Mouse (Mus musculus) hematopoietic stem cell, adult 5-6 weeks (primary cell): ENCODE results near the gene Arid2. TPM values are rescaled to one million over a fixed set of nuclear protein-coding genes. Genes with fewer than 3 reads are reported as not detected.
"Not testable (repeated sequence)": the region's sequence is repeated elsewhere in the genome, so short reads cannot be mapped to it uniquely, and the experiment has no call there.

Source experiments
- ATAC-seq, 2 experiments: fragments of 125-278 bp in 1 of 2; replicated peaks in 1 of 2; 2 replicates each; pipeline ENCODE4 v1.8.0; 2016 to 2017; ENCODE audit warnings: inconsistent platforms in 2 of 2, mild to moderate bottlenecking in 2 of 2, moderate number of reproducible peaks in 2 of 2, low read depth in 1 of 2, moderate TSS enrichment in 1 of 2; ENCODE audit not compliant: low FRiP score in 2 of 2, poor library complexity in 2 of 2, severe bottlenecking in 2 of 2, insufficient read depth in 1 of 2, low TSS enrichment in 1 of 2
- total RNA-seq: library from RNA; stranded (forward); fragments of 172-1452, 232-1000 nt; gene quantifications from 2 replicates; pipeline ENCODE4 v1.2.3, GENCODE M21; 2017

Gene Arid2
- 51.4 and 61.5 TPM in 2 replicates for total RNA-seq

DNA sequence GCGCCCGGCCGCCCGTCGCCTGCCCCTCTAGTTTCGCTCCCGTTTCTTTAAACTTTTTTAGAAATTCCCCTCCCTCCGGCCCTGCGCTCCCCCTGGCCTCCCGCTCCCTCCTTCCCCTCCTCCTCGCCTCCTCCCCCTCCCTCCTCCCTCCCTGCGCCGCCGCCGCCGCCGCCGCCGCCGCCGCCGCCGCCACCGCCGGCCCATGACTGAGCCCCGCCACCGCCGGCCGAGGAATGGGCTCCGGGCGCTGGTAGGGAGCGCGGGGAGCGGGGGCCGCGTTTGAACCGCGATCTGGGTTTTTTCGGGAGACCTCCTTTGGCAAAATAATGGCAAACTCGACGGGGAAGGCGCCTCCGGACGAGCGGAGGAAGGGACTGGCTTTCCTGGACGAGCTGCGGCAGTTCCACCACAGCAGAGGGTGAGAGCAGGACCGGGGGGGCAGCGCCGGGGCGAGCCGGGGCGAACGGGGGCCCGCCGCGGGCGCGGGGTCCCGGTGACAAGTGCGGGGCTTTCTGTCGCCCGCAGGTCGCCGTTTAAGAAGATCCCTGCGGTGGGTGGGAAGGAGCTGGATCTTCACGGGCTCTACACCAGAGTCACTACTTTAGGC is at the start of gene Arid2:
TSS of gene Arid2 (plus strand) at position 150 of the 607 bp plus-strand sequence.
- no peak for ATAC-seq

DNA sequence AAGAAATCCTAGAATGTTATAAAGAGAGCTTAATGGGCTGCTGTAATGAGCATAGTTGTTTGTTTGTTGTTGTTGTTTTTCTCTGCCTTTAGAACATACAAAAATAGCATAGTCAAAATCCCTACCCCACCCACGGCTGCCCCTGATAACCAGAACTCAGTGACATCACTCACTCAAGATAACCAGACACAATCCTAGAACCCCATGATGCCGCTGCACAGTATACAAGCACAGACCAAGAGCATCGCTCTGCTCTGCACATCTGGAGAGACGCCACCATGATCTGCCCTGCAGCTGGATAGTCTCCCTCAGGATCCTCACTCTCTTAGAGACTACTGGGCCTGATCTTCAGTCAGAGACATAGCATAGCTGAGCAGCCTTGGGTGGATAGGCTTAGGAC is 49.2 kb upstream of the Arid2 start:
- no peak for ATAC-seq

DNA sequence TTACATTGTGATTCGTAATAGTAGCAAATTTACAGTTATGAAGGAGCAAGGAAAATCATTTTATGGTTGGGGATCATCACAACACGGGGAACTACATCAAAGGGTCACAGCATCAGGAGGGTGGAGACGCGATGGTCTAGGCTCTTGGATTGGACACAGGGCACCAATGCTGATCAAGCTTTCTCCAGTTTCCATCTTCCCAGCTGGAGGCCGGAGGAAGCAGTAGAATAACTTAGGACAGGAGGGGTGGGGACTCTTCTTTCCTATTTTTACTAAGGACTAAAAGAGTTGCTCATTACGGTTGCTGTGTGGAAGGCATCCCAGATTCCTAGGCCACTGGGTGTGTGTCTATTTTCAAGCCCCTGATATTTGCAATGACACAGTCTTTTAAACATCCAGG is 43.1 kb upstream of the Arid2 start:
- ATAC-seq: no peak

DNA sequence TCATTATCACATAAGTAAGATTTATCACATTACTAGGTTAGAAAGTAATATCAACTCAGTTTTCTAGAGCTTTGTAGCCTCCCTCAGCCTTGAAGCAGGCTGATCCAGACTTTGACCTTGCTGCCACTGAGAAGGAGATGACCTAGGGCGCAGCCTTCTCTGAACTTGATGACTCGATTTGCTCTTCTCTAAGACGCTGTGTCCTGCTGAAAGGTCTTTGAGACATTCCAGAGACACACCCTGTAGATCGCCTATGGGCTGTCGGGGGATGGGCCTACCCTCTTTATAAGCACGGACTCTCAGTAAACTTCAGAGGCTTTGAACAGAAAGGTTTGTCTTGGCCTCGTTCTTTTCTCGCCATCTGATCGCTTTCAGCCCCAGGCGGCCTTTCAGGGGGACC is 42.6 kb upstream of the Arid2 start:
- ATAC-seq: not testable (repeated sequence)

DNA sequence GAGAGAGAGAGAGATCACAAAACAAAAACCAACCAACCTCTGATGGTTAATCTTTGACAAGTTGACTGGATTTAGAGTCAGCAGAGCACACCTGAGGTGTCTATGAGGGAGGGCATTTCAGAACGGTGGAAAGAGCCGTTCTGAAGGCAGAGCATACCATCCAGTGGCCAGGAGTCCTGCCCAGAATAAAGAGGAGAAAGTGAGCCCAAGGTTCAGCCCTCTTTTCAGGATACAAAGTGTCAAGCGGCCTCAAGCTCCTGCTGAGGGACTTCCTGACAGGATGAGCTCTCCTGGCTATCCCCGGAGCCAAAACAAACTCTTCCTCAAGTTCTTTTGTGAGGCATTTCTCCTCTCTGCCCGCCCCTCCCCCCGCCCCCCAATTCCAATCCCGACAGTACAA is 33.5 kb upstream of the Arid2 start:
- no peak for ATAC-seq

DNA sequence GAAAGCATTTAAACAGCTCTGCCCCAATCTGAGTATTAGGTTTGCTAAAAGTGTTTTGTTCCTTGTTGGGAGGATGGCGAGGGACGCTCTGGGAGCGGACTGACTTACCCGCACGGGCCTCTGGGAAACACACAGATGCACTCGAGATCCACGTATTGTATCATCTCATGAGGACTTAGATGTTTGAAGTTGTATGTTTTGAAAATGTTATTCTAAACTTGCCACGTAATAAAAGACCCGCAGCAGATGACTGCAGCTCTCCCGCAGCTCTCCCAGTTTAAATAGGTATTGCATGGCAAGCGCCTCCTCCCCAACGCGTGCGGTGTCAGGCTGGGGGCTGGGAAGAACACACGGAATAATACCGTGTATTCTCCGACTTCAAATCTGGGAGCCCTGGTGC is 33.0 kb upstream of the Arid2 start:
- no peak for ATAC-seq

DNA sequence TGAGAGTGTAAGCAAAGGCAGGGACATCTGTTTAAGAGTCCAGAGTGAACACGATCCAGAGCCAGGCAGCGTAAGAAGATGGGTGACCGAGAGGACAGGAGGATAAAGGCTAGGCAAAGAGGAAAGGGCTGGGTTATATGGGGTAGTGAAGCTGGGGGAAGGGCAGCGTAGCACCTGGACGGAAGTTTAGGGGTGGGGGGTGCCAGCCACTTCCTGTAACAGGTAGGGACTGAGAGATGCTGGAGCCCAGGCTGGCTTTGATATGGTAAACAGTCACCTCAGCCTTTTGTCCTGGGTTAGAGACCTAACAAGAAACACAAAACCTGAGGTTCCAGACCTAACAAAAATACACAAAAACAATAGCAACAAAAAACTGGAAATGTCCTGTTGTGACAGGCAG is 29.5 kb upstream of the Arid2 start:
- ATAC-seq: no peak

DNA sequence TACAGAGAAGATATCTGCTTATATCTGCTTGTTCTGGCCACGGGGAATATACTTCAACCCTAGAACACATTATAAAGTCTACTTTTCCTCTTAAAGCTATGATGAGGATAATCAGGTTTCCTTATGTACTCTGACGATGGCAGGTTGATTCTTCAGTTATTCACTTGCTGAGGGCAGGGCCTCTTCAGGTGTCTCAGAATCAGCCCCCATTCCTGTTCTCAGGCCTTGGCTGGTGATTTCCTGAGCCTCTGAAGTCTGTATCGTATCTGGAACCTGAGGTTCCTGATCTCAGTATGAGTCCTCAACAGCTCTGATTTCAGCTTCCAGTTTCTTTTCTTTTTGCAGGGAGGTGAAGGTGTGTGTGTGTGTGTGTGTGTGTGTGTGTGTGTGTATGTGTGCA is 22.7 kb upstream of the Arid2 start:
- ATAC-seq: no peak

DNA sequence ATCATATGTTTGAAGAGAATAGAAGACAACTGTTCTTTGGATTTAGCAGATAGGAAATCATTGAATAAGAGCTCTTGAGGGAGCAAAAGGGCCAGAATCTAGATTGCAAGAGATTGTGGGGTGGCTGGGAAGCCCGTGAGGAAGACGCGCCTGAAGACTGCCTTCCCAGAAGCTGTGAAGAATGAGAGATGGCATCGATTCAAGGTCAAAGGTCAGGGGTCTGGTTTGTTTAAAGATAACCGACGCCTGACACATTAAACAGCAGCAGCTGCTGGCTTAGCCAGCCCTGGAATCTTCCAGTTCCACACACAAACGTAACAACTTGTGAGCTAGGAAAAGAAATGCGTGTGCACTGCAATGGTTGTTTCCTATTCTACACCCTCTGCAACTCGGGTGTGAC is 19.4 kb upstream of the Arid2 start:
- no peak for ATAC-seq

DNA sequence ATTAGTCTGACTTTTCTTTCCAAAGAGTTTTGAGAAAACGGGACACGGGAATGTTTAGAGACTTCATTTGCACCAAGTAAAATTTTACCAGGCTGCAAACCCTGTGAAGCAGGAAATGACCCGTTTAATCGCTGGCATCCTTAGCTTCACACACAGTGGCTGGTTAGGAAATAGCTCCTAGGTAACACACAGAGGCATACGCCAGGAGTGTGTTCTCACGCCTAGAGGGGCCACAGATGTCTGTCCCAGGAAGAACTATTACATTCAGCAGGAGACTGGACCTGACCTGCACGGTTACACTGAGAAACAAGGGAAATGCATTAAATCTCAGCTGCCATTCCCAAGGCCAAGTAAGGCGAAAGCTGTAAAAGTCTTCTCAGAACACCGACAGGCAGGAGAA is 18.7 kb upstream of the Arid2 start:
- no peak for ATAC-seq

DNA sequence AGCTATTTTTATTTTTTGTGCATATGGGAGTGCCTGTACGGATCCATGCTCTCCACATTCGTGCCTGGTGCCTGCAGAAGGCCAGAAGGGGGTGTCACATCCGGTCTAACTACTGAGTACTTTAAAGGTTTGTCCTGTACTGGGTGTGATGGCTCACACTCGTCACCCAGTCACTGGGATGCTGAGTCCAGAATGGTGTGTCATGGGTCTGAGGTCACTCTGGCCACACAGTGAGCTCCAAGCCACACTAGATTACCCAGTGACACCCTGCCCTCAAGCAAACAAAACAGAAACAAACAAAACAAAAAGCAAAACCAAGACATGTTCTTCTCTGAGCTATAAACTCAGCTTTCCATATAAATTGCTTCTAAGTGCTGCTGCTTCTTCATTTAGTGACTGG is 17.9 kb upstream of the Arid2 start:
- ATAC-seq: no peak

DNA sequence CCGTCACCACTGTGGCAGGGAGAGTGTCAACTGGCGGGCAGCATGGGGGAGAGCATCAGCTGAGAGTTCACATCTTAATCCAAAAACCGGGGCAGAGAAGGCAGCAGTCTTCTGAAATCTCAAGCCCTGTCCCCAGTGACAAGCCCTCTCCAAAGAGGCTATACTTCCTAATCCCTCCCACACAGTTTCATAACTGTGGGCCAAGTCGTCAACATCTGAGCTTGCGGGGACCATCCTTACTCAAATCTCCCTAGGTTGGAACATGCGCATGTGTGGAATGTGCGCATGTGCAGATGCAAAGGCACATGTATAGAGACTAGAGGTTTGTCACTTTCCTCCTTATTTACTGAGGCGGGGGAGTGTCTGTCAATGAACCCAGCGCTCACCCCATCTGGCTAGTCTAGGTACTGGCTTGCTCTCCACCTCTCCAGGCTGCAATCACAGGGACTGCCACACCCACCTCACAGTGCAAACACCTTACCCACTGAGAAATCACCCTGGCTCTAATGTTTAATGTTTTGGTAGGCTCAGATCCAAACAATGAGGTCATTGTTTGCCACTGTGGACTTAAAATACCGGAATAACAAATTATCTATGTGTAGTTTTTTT is 16.9 kb upstream of the Arid2 start:
- no peak for ATAC-seq

DNA sequence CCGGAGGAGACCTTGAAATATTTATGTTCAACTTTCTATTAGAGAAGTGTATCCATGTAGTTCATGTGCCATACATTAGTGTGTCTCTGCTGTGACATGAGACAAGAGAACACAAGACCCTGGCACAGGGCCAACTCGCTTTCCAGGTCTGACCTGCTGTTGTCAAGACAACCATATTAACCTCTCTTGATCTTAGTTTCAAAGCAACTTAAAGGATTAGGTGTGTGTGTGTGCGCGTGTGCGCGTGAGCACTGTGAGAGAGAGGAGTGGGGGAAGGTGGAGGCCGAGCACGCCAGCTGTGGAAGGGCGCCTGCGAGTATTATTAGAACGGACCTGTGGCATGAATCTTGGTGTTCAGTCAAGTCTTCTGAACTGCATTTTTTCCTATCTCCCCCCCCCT is 15.0 kb upstream of the Arid2 start:
- ATAC-seq: no peak

DNA sequence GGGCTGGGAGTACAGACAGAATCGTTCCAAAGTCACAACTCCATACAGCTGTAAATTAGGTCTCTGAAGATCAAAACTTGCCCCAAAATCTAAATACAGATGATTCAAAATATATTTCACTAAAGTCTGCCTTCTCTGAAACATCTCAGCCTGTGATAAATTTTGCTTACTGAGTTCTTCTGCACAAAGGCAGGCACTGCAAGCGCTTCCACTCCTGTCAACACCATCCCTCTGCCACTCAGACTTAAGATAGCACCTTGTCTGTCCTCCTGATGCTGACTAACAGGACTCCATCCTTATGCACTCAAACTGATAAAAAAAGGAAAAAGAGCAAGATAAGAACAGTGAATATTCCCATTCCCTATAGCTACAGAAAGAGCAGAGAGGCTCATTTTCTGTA is 13.0 kb upstream of the Arid2 start:
- no peak for ATAC-seq

DNA sequence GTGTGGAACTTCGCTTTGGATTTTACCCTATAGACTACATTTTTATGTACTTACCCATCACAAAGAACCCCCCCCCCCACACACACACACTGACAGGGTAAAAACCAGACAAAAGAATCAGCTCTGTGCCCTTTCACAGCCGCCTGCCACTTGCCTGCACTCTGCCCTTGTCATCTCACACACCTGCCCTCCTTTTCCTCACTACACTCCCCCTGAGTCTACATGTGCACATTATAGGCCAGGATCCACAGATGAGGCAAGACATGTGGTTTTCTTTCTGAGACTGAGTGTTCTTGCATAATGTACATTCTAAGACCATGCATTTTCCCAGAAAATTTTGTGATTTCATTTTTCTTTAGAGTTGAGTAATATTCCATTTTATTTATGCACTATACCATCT is 12.1 kb upstream of the Arid2 start:
- ATAC-seq: no peak

DNA sequence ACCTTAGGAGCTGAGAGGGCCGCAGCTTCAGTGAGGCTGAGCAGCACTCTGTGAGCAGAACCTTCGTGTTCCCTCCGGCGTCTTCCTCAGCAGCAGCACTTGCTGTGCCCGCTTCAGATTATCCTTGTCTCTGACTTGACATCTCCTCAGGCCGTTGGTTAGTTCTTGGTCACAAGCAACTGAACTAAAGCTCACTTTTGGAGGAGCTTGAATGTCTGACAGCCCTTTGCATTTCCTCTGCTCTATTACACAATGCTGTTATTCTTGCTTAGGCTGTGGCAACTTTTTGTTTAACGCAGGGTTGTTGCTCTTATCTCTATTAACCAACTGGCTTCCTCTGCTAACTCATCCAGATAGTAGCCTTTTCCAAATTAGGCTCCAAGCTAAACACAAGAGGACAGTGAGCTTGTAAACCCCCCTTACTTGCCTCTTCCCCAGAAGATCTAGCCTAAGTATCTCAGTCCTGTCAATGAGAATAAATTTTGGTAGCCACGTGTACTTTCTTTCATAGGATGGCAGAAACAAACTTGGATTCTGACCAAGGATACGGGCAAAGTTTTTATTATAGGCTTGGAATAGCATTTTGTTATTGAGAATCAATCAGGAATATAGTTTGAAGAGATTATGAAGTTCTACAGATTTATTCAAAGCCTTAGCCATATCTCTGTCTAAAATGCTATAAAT is 11.4 kb upstream of the Arid2 start:
- ATAC-seq: peak; percentile 37 to 56; a peak in 3 of 4 replicates

DNA sequence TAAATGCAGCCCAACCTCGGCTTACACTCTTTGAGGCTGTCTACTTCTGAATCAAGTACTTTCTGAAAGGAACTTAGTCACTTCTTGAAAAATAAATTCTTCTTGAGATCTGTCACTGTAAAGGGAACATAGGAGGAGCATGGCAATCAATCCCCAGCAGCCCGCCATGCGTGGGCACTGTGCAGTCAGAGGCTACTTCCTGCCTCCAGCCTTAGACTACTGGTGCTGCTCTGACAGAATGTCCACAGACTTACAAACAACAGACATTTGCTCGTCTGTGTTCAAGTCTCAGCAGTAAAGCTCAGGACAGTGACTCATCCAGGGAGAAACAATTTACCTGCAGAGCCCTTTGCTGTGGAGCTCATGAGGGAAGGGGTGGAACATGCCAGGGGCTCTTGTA is 10.3 kb upstream of the Arid2 start:
- ATAC-seq: peak; percentile 70 to 81

DNA sequence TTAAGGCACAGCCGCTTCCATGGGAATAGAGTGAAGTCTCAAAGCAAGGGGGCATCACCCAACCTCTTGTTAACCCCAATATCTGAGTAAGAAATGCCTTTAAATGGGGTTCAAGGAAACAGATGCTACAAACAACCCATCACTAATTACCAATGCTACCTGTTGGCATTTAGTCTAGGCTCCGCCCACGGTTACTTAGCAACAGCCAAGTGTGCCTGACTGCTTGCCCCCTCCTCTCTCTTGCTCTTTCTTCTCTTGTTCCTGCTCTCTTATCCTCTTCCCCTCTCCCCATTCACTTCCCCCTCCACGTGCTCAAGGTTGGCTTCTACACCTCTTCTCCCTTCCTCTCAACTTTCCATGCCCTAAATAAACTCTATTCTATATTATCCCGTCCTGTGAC is 6.1 kb upstream of the Arid2 start:
- no peak for ATAC-seq

DNA sequence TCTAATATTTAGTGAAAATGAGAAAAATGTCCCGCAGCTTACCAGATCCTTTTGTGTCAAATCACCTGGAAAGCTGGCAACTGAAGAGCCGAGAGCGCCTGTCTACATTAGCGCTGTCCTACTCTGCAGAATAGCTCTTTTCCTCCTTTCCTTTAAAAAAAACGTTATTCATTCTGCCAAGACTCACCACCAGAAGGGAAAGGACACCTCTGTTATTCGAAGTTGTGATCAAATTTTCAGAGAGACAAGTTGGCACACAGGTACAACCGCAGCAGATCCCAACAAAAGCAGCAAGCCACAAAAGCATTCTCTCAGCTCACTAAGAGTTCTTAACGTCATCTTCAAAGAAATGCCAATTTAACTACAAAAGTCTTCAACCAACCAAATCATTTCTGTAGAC is 4.2 kb upstream of the Arid2 start:
- ATAC-seq: no peak
